Mouse (Mus musculus): ENCODE results near the gene Gpam. TPM values are rescaled to one million over a fixed set of nuclear protein-coding genes. Genes with fewer than 3 reads are reported as not detected.
A peak's percentile ranks its signal among the peaks of the same experiment; 100 is the strongest.

Gpam gene
- polyA plus RNA-seq, 1 experiment from 2014 or later, result 24.6 TPM

DNA sequence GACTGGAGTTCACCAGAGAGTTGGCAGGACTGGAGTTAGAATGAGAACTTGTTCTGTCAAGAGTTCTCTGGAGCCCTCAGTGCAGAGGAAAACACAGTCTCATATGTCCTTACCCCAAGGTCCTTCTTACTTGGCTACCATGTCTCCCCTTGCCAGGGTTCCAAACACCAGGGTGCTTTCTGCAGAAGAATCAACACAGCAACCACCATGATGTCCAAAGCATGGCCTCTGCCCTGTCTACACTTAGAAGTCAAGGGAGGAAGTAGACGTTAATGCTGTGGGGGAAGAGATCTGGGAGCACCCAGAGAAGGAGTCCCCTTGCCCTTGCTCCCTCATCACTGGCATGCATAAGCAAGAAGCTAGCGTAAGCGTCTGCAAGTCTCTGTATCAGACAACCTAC lies 9.0 kb downstream of the Gpam start:
- Histone ChIP-seq H3K4me1 (peaks cover 18% of the 10 kb centered on the region; the same call in 1 of the 2 replicates), H3K9me3 (no peaks in the 10 kb centered on the region), H3K27ac (no peak overlapping the region), H3K27me3 (replicated peaks) (no peaks in the 10 kb centered on the region), H3K4me3 (no peak overlapping the region), H3K9ac (no peak overlapping the region), H3K36me3 (replicated peaks) (no peaks in the 10 kb centered on the region), H3K4me2 (no peak overlapping the region)
- ATAC-seq (replicated peaks), result no peak
- WGBS, result 89% methylated on average over 3 of the region's 3 CpGs

- Histone ChIP-seq H3K27me3 (replicated peaks) (no peaks in the 10 kb centered on the region), H3K9ac (no peak overlapping the region), H3K4me3 (no peak overlapping the region), H3K9me3 (no peaks in the 10 kb centered on the region), H3K4me1 (peaks cover 14% of the 10 kb centered on the region; the same call in 1 of the 2 replicates), H3K4me2 (no peak overlapping the region), H3K27ac (no peak overlapping the region), H3K36me3 (replicated peaks) (no peaks in the 10 kb centered on the region)
- WGBS, result 56% methylated on average over 6 of the region's 6 CpGs
- ATAC-seq (replicated peaks), result no peak
Measured at GRCm38 (mm10) chr19:55117059-55117815, 9.8 kb downstream of the Gpam start.

- H3K9ac ChIP-seq, result no peak overlapping the region
- no peak overlapping the region for H3K4me2 ChIP-seq
- H3K4me3 ChIP-seq, result no peak overlapping the region
- H3K27me3 ChIP-seq (replicated peaks), result no peaks in the 10 kb centered on the region
- H3K4me1 ChIP-seq, result peaks cover 8% of the 10 kb centered on the region; the same call in 1 of the 2 replicates
- H3K36me3 ChIP-seq (replicated peaks), result no peaks in the 10 kb centered on the region
- no peak for ATAC-seq (replicated peaks)
- WGBS, result 84% methylated on average over 4 of the region's 4 CpGs
- H3K27ac ChIP-seq, result no peak overlapping the region
- H3K9me3 ChIP-seq, result no peaks in the 10 kb centered on the region
Measured at GRCm38 (mm10) chr19:55115532-55115931, 11.5 kb downstream of the Gpam start.

GRCm38 (mm10) chr19:55114825-55115395 lies 12.1 kb downstream of the Gpam start:
- WGBS, result 89% methylated on average over 5 of the region's 5 CpGs

GRCm38 (mm10) chr19:55107896-55108295 lies 19.1 kb downstream of the Gpam start:
- no peak for ATAC-seq (replicated peaks)

More at GRCm38 (mm10) chr19:55114825-55115395, 12.1 kb downstream of the Gpam start:
- Histone ChIP-seq H3K4me3 (no peak overlapping the region), H3K4me2 (no peak overlapping the region), H3K27ac (no peak overlapping the region), H3K9me3 (no peaks in the 10 kb centered on the region), H3K36me3 (replicated peaks) (no peaks in the 10 kb centered on the region), H3K4me1 (0 out of 2 replicates have a peak, but pooled peaks cover 2% of the 10 kb centered on the region), H3K9ac (no peak overlapping the region), H3K27me3 (replicated peaks) (no peaks in the 10 kb centered on the region)
- no peak for ATAC-seq (replicated peaks)

GRCm38 (mm10) chr19:55105969-55106368 lies 21.1 kb downstream of the Gpam start:
- H3K27ac ChIP-seq, result no peak overlapping the region
- H3K4me2 ChIP-seq, result no peak overlapping the region
- H3K9me3 ChIP-seq, result no peaks in the 10 kb centered on the region
- ATAC-seq (replicated peaks), result no peak
- no peak overlapping the region for H3K4me3 ChIP-seq
- no peaks in the 10 kb centered on the region for H3K27me3 ChIP-seq (replicated peaks)
- H3K9ac ChIP-seq, result no peak overlapping the region
- WGBS, result 91% methylated on average over 3 of the region's 3 CpGs
- no peaks in the 10 kb centered on the region for H3K36me3 ChIP-seq (replicated peaks)
- peaks cover 9% of the 10 kb centered on the region; the same call in 1 of the 2 replicates for H3K4me1 ChIP-seq

More at GRCm38 (mm10) chr19:55107896-55108295, 19.1 kb downstream of the Gpam start:
- no peak overlapping the region for H3K4me3 ChIP-seq
- 78% methylated on average over 3 of the region's 3 CpGs for WGBS
- H3K9ac ChIP-seq, result no peak overlapping the region
- H3K36me3 ChIP-seq (replicated peaks), result no peaks in the 10 kb centered on the region
- no peak overlapping the region for H3K27ac ChIP-seq
- no peaks in the 10 kb centered on the region for H3K27me3 ChIP-seq (replicated peaks)
- H3K4me2 ChIP-seq, result no peak overlapping the region
- no peaks in the 10 kb centered on the region for H3K9me3 ChIP-seq
- H3K4me1 ChIP-seq, result peaks cover 6% of the 10 kb centered on the region; the same call in 1 of the 2 replicates

- 48% methylated on average over 11 of the region's 11 CpGs for WGBS
- Histone ChIP-seq H3K4me3 (0 out of 2 replicates have a peak overlapping the region, but pooled peaks have one; percentile 9), H3K27me3 (replicated peaks) (no peaks in the 10 kb centered on the region), H3K4me1 (peaks cover 22% of the 10 kb centered on the region), H3K9ac (no peak overlapping the region), H3K4me2 (peak overlapping the region; percentile 33), H3K36me3 (replicated peaks) (no peaks in the 10 kb centered on the region), H3K9me3 (no peaks in the 10 kb centered on the region), H3K27ac (peak overlapping the region; percentile 45)
- no peak for ATAC-seq (replicated peaks)
Measured at GRCm38 (mm10) chr19:55103081-55103830, 23.8 kb downstream of the Gpam start.

GRCm38 (mm10) chr19:55101659-55102058 lies 25.4 kb downstream of the Gpam start:
- Histone ChIP-seq H3K27me3 (replicated peaks) (no peaks in the 10 kb centered on the region), H3K9me3 (no peaks in the 10 kb centered on the region), H3K4me3 (no peak overlapping the region), H3K27ac (no peak overlapping the region), H3K4me1 (peaks cover 26% of the 10 kb centered on the region), H3K9ac (no peak overlapping the region), H3K4me2 (no peak overlapping the region), H3K36me3 (replicated peaks) (no peaks in the 10 kb centered on the region)
- WGBS, result 77% methylated on average over 4 of the region's 4 CpGs
- no peak for ATAC-seq (replicated peaks)

- Histone ChIP-seq H3K36me3 (replicated peaks) (no peaks in the 10 kb centered on the region; the same call in 1 of the 2 replicates), H3K27ac (peak overlapping the region; percentile 90; the same call in 1 of the 2 replicates), H3K27me3 (replicated peaks) (no peaks in the 10 kb centered on the region), H3K4me3 (peak overlapping the region; percentile 96), H3K9me3 (no peaks in the 10 kb centered on the region), H3K4me1 (peaks cover 26% of the 10 kb centered on the region), H3K4me2 (peak overlapping the region; percentile 96), H3K9ac (peak overlapping the region; percentile 91)
- 82% methylated on average over 2 of the region's 2 CpGs for WGBS
- no peak for ATAC-seq (replicated peaks)
Measured at GRCm38 (mm10) chr19:55100227-55101140, 26.6 kb downstream of the Gpam start.

DNA sequence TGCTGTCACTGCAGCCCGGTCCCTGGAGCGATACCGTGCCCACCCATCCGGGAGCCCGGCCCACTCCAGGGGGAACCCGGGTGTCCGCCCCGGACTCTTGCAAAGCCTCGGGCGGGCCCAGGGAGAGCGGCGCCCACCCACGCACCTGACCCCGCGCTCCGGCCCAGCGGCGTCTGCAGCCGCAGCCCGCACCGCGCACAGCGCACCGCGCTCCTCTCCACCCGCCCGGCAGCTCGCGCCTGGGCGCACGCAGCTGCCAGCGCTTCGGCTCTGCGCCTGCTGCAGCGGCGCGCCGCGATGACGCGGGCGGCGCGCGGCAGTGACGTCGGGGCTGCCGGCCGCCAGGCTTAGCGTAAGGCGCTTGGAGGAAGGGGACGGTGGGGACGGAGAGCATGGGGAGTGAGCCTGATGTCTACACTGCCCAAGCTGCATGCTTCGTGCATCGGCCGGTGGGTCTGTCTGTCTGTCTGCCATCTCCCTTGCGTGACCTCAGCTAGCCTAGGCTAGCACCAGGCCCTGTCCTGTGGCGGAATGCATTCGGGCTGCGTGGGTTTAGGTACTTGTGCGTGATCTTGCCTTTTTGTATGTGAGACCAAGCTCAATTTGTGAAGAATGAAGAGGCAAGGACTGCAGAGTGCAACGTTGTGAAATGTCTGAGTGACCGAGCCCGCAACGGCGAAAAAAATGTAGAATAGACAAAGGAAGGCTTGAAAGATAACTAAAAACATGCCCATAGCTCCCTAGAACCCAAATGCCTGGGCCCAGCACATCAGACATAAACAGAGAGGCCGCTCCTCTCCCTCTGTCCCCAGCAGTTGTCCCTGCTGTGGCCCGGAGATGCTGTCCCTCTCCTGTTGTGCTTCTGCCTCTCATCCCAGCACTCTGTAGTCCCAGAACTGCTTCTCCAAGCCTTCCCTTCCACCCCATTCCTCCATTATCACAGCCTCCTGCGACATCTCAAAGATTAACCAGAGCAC lies 27.6 kb downstream of the Gpam start:
- peak overlapping the region; percentile 90 for H3K27ac ChIP-seq
- WGBS, result under 1% methylated on average over 59 of the region's 69 CpGs
- H3K4me1 ChIP-seq, result peaks cover 26% of the 10 kb centered on the region
- peak; percentile 94 for ATAC-seq (replicated peaks)
- H3K4me2 ChIP-seq, result peak overlapping the region; percentile 96
- H3K9ac ChIP-seq, result peak overlapping the region; percentile 91
- H3K9me3 ChIP-seq, result no peaks in the 10 kb centered on the region
- H3K27me3 ChIP-seq (replicated peaks), result no peaks in the 10 kb centered on the region
- H3K4me3 ChIP-seq, result peak overlapping the region; percentile 96
- H3K36me3 ChIP-seq (replicated peaks), result no peaks in the 10 kb centered on the region; the same call in 1 of the 2 replicates
